Comparison of ENCODE assay signal across 7 mouse cellular contexts in the genomic region with DNA sequence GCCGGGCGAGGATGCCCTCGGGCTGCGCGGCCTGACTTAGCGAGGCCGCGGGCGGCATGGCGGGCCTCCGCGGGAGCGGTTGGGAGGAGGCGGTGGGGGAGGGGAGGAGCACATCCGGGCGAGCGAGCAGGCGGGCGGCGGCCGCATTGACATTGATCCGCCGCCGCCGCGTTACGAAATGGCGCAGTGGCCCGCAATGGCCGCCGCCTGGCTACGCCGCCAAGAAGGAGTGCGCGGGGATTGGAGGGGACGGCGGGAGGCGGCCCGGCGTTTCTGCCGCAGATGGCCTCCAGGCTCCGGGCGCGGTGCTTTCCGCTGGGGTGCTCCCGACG. TPM values are rescaled to one million over a fixed set of nuclear protein-coding genes. Genes with fewer than 3 reads are reported as not detected.
DNase-seq lines count a peak whose midpoint lies in the region; ATAC-seq and TF ChIP-seq lines count a peak whose summit lies in the region.

No protein-coding gene starts in this region.

- no peak for TF ChIP-seq POLR2A in heart, adult 2 months (IDR thresholded peaks at IDR 0.05; ENCODE audit: insufficient read depth, low read depth, low read length)

- H3K27me3 ChIP-seq in embryonic facial prominence, embryonic 13.5 days: no peaks in the 10 kb centered on the region
- H3K27me3 ChIP-seq in heart, adult 2 months (ENCODE audit: control insufficient read depth, insufficient read depth, low read length): no peaks in the 10 kb centered on the region
- no peaks in the 10 kb centered on the region for H3K27me3 ChIP-seq in limb, embryonic 13.5 days
- no peaks in the 10 kb centered on the region for H3K27me3 ChIP-seq in midbrain, embryonic 15.5 days (replicated peaks)

- ATAC-seq in embryonic facial prominence, embryonic 13.5 days (ENCODE audit: insufficient number of reproducible peaks, insufficient read depth, low FRiP score, low TSS enrichment, low read depth): peak; percentile 72
- peak; percentile 60 for ATAC-seq in limb, embryonic 13.5 days (ENCODE audit: low FRiP score, low read depth)
- peak; percentile 80 for ATAC-seq in midbrain, embryonic 15.5 days (replicated peaks)

- 0 out of 2 replicates have a peak, but pooled peaks have one; percentile 19 for TF ChIP-seq EP300 in heart, adult 2 months (IDR thresholded peaks at IDR 0.05; ENCODE audit: insufficient read depth, low read depth, low read length)

- DNase-seq in adrenal gland, postnatal 36 days: peak; percentile 96 to 99
- peak; percentile 95 for DNase-seq in heart, adult 2 months
- peak; percentile 88 to 89 for DNase-seq in kidney, adult 8-10 months
- DNase-seq in spleen, adult 18-20 months: peak; percentile 87 to 94

- peak overlapping the region; percentile 92 for H3K4me3 ChIP-seq in embryonic facial prominence, embryonic 13.5 days
- peak overlapping the region; percentile 91 for H3K4me3 ChIP-seq in heart, adult 2 months
- peak overlapping the region; percentile 97 for H3K4me3 ChIP-seq in limb, embryonic 13.5 days
- H3K4me3 ChIP-seq in midbrain, embryonic 15.5 days: peak overlapping the region; percentile 64

- peak overlapping the region; percentile 83 for H3K4me2 ChIP-seq in embryonic facial prominence, embryonic 13.5 days
- H3K4me2 ChIP-seq in limb, embryonic 13.5 days (replicated peaks): peak overlapping the region; percentile 91
- H3K4me2 ChIP-seq in midbrain, embryonic 15.5 days: peak overlapping the region; percentile 64

- H3K9ac ChIP-seq in embryonic facial prominence, embryonic 13.5 days: peak overlapping the region; percentile 98
- peak overlapping the region; percentile 92 for H3K9ac ChIP-seq in heart, adult 2 months (ENCODE audit: low read depth, low read length)
- peak overlapping the region; percentile 98 for H3K9ac ChIP-seq in limb, embryonic 13.5 days
- H3K9ac ChIP-seq in midbrain, embryonic 15.5 days: peak overlapping the region; percentile 73

- H3K79me2 ChIP-seq in heart, adult 2 months (replicated peaks; ENCODE audit: control insufficient read depth, insufficient read depth, low read length): 0 out of 2 replicates have a peak, but pooled peaks cover 2% of the 10 kb centered on the region

- no peaks in the 10 kb centered on the region for H3K9me3 ChIP-seq in embryonic facial prominence, embryonic 13.5 days
- H3K9me3 ChIP-seq in limb, embryonic 13.5 days: no peaks in the 10 kb centered on the region
- no peaks in the 10 kb centered on the region for H3K9me3 ChIP-seq in midbrain, embryonic 15.5 days

- H3K36me3 ChIP-seq in embryonic facial prominence, embryonic 13.5 days: peaks cover 31% of the 10 kb centered on the region
- peaks cover 32% of the 10 kb centered on the region for H3K36me3 ChIP-seq in heart, adult 2 months (ENCODE audit: control insufficient read depth, insufficient read depth, low read length)
- peaks cover 28% of the 10 kb centered on the region for H3K36me3 ChIP-seq in limb, embryonic 13.5 days
- H3K36me3 ChIP-seq in midbrain, embryonic 15.5 days (replicated peaks): peaks cover 21% of the 10 kb centered on the region

- under 1% methylated on average over 30 of the region's 47 CpGs for WGBS in embryonic facial prominence, embryonic 13.5 days
- under 1% methylated on average over 45 of the region's 47 CpGs for WGBS in heart, adult 2 months
- WGBS in limb, embryonic 13.5 days: under 1% methylated on average over 46 of the region's 47 CpGs
- 0% methylated on average over 42 of the region's 47 CpGs for WGBS in midbrain, embryonic 15.5 days

- peaks cover 21% of the 10 kb centered on the region for H3K4me1 ChIP-seq in embryonic facial prominence, embryonic 13.5 days
- H3K4me1 ChIP-seq in heart, adult 2 months (ENCODE audit: control insufficient read depth, insufficient read depth, low read length): peaks cover 7% of the 10 kb centered on the region
- H3K4me1 ChIP-seq in limb, embryonic 13.5 days: peaks cover 24% of the 10 kb centered on the region
- H3K4me1 ChIP-seq in midbrain, embryonic 15.5 days: peaks cover 23% of the 10 kb centered on the region

- TF ChIP-seq CTCF in heart, adult 2 months (IDR thresholded peaks at IDR 0.05): peak; percentile 28; the same call in 1 of the 2 replicates

- peak overlapping the region; percentile 99 for H3K27ac ChIP-seq in embryonic facial prominence, embryonic 13.5 days
- H3K27ac ChIP-seq in heart, adult 2 months: peak overlapping the region; percentile 98
- peak overlapping the region; percentile 96 for H3K27ac ChIP-seq in limb, embryonic 13.5 days
- peak overlapping the region; percentile 99 for H3K27ac ChIP-seq in midbrain, embryonic 15.5 days

- intact Hi-C loops in heart, adult 2 months (cut with DNase I): loop anchor here (1.0 to 2.0 kb wide), 2 partner anchors 23 to 44 kb away; no protein-coding TSS in a partner anchor

RNA-seq across cellular contexts. Expression of a gene that starts 0.5 kb away (rescaled TPM):
- total RNA-seq in adrenal gland, postnatal 36 days (2021): 100 to 1,000 TPM; 389 to 435 TPM
- 269 and 343 TPM in 2 replicates for polyA plus RNA-seq in embryonic facial prominence, embryonic 13.5 days (2015; fragmentation: Nextera tagmentation; extraction: Ambion mirVana)
- total RNA-seq in heart, adult 2 months (2021): 100 to 1,000 TPM; 177 to 180 TPM
- 18.5 and 44.9 TPM in 2 replicates for polyA plus RNA-seq in heart, adult 2 months (2012; rRNA removed)
- polyA plus RNA-seq in limb, embryonic 13.5 days (2015; fragmentation: Nextera tagmentation; extraction: Ambion mirVana): 344 and 364 TPM in 2 replicates
- polyA plus RNA-seq in midbrain, embryonic 15.5 days (2015; fragmentation: Nextera tagmentation; extraction: Ambion mirVana): 179 and 194 TPM in 2 replicates

RNA-seq across cellular contexts. Expression of a gene that starts 44.8 kb away (rescaled TPM):
- 100 to 1,000 TPM; 120 to 130 TPM for total RNA-seq in adrenal gland, postnatal 36 days (2021)
- 39.4 and 41.5 TPM in 2 replicates for polyA plus RNA-seq in embryonic facial prominence, embryonic 13.5 days (2015; fragmentation: Nextera tagmentation; extraction: Ambion mirVana)
- 10 to 100 TPM; 56.2 to 67.1 TPM for total RNA-seq in heart, adult 2 months (2021)
- polyA plus RNA-seq in heart, adult 2 months (2012; rRNA removed): 36.5 and 52.4 TPM in 2 replicates
- polyA plus RNA-seq in limb, embryonic 13.5 days (2015; fragmentation: Nextera tagmentation; extraction: Ambion mirVana): 32.7 and 34.1 TPM in 2 replicates
- 11.5 and 12.3 TPM in 2 replicates for polyA plus RNA-seq in midbrain, embryonic 15.5 days (2015; fragmentation: Nextera tagmentation; extraction: Ambion mirVana)

Comparison
In these comparisons a context has a peak if more than half of its experiments do, and no peak if none do; other contexts are left out.
1. Peak in every context shown above with its lines: DNase-seq, ATAC-seq, H3K4me3 ChIP-seq and H3K27ac ChIP-seq.